Mouse (Mus musculus) forebrain, embryonic 13.5 days (tissue): ENCODE measurements around the gene Pou4f2. TPM values are rescaled to one million over a fixed set of nuclear protein-coding genes. Genes with fewer than 3 reads are reported as not detected.

Experiments used
- ATAC-seq: fragments of 200-750 bp; cut with Nextera tagmentation; 2 replicates; pipeline ENCODE4 v1.8.0; 2017
- H3K27ac ChIP-seq: fragments of 300-500 bp; sonication (generic); 2 replicates; pipeline ENCODE4 v1.5.1; 2015; ENCODE audit warnings: inconsistent platforms, mild to moderate bottlenecking, moderate library complexity
- H3K27me3 ChIP-seq: fragments of 300-500 bp; sonication (generic); 2 replicates; pipeline ENCODE4 v1.6.1; 2015; ENCODE audit warnings: mild to moderate bottlenecking, inconsistent platforms
- H3K36me3 ChIP-seq: fragments of 300-500 bp; sonication (generic); 2 replicates; pipeline ENCODE4 v1.6.1; 2015; ENCODE audit warnings: mild to moderate bottlenecking, inconsistent platforms; ENCODE audit not compliant: poor library complexity, severe bottlenecking
- H3K4me1 ChIP-seq: fragments of 300-500 bp; sonication (generic); 2 replicates; pipeline ENCODE4 v1.6.1; 2015; ENCODE audit warnings: inconsistent platforms
- H3K4me2 ChIP-seq: fragments of 300-500 bp; sonication (generic); 2 replicates; pipeline ENCODE4 v1.6.1; 2015; ENCODE audit warnings: inconsistent platforms, mild to moderate bottlenecking, moderate library complexity
- H3K4me3 ChIP-seq: fragments of 300-500 bp; sonication (generic); 2 replicates; pipeline ENCODE4 v1.5.1; 2015; ENCODE audit warnings: mild to moderate bottlenecking, inconsistent platforms
- H3K9ac ChIP-seq: fragments of 300-500 bp; sonication (generic); 2 replicates; pipeline ENCODE4 v1.6.1; 2015; ENCODE audit warnings: mild to moderate bottlenecking, inconsistent platforms
- H3K9me3 ChIP-seq: fragments of 300-500 bp; sonication (generic); replicated peaks from 2 replicates; pipeline ENCODE4 v1.6.1; 2016; ENCODE audit warnings: inconsistent platforms
- WGBS: fragments of 180-500 bp; shearing (Covaris S2); methylation state at CpG from one replicate; pipeline ENCODE4 v1.1.7; 2015; 5-methylcytosine and 5-hydroxymethylcytosine counted together
- polyA plus RNA-seq: library from polyadenylated mRNA; unstranded; fragments of >200 nt; fragmentation: Nextera tagmentation; extraction: Ambion mirVana; gene quantifications from 2 replicates; pipeline ENCODE4 v1.2.1, GENCODE M21; 2015

Pou4f2 gene
- 0.05 TPM in 1 of 2 replicates, not detected in the other for polyA plus RNA-seq

DNA sequence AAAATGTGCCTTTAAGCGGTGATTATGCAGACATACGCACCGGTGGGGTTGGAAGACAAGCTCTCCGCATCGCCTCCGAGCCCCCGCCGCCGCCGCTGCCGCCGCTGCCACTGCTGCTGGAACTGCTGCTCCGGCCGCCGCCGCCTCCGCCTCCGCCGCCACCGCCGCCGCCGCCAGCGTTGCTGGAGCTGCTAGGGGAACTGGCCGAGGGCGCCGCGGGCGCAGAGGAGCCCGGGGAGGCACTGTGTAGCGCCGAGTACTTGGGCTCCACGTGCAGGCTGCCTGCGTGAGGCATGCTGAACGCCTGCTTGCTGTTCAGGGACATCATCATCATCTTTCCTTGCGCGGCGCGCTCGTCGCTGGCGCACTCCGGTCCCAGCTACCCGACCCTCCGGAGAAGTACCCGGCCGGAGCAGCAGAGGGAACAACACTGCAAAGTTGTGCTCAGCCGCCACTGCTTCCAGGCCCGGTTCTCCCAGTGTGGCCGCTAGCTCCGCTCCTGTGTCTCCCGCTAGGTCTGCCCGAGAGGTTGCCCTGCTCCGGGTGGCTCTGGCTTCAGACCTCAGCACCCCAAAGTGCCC lies at the start of gene Pou4f2:
Pou4f2 (minus strand) TSS at position 575 of the 581 bp plus-strand sequence.
- Histone ChIP-seq H3K27ac (no peak within 1 kb of the TSS), H3K36me3 (no peaks in the 10 kb centered on the region), H3K4me1 (peaks cover 32% of the 10 kb centered on the region), H3K4me3 (peak within 1 kb of the TSS; percentile 41), H3K4me2 (peak within 1 kb of the TSS; percentile 78), H3K27me3 (peaks cover 93% of the 10 kb centered on the region), H3K9ac (peak within 1 kb of the TSS; percentile 43), H3K9me3 (no peaks in the 10 kb centered on the region; the same call in 1 of the 2 replicates)
- ATAC-seq: peak; percentile 79
- under 1% methylated on average over 40 of the region's 54 CpGs for WGBS

DNA sequence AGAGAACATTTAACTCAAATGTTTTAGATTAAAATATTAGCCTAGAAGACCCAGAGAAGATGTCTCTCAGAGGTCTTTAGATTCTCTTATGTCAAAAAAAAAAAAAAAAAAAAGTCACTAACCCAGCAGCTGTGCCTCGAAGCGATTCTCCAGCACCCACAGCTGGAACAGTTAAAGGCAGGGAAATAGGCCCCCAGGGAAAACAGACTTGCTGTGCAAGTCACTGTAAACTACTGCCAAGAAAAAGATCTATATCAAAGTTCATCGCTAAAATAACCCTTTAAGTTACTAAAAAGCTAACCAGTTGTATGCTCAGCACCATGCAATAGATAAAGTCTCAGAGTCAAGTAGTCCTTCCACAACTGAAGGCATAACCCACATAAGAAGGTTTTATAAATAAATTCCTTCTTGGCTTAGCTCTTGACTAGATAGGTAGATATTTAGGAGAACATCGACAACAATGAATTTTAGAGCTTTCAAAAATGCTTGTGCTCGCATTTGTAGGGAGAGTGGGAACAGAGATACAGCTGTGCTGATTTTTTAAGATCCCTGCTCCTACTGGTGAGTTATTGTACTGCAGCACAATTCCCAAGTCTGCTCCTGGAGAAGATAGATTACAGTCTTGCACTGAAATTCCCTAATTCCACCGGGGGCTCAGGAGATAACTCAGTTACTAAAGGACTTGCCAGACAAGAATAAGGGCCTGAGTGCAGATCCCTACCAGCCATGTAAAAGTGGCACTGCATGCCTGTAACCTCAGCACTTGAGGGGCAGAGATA lies 40.8 kb upstream of the Pou4f2 start:
- Histone ChIP-seq H3K9ac (no peak overlapping the region), H3K36me3 (no peaks in the 10 kb centered on the region), H3K27ac (no peak overlapping the region), H3K9me3 (no peaks in the 10 kb centered on the region), H3K4me1 (no peaks in the 10 kb centered on the region), H3K4me2 (no peak overlapping the region), H3K4me3 (no peak overlapping the region), H3K27me3 (no peaks in the 10 kb centered on the region)
- no peak for ATAC-seq
- WGBS: 58% methylated on average over 6 of the region's 6 CpGs

DNA sequence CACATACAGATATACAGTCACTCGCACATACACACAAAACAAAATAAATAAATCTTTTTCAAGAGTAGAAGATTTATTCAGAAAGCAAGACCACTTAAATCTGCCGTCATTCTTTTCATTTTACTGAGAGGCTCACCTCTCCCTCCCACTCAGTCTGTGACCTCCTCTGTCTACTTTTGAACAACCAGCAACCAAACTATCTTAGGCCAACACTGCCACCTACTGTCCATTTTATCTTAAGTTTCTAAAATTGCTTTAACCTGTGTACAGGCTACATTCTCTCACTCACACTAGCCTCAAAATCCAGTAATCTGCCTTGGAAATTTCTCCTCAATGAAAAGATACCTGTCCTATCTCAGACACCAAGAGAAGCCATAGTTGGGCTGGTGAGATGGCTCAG lies 31.4 kb upstream of the Pou4f2 start:
- Histone ChIP-seq H3K4me1 (no peaks in the 10 kb centered on the region), H3K4me2 (no peak overlapping the region), H3K9ac (no peak overlapping the region), H3K27ac (no peak overlapping the region), H3K9me3 (0 out of 2 replicates have a peak, but pooled peaks cover 4% of the 10 kb centered on the region), H3K27me3 (no peaks in the 10 kb centered on the region), H3K4me3 (no peak overlapping the region), H3K36me3 (no peaks in the 10 kb centered on the region)
- 90% methylated on average over 2 of the region's 2 CpGs for WGBS
- no peak for ATAC-seq

DNA sequence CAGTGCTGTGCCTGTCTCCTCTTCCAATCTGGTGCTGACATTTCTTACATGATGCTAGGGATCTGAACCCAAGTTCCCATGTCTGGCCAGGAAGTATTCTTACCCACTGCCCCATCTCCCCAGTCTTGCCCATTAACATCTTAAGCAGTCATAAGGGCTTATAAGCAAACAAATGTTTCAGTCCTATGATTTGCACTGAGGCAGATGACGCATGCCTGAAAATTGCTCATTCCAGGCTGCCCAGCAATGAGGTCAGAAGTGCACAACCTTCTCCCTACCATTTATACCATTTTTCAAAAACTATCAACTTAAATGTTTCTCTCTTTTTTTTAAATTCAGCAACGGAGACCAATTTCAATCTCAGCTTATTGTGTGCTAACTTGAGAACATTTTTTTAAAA lies 27.5 kb upstream of the Pou4f2 start:
- 91% methylated on average over 2 of the region's 2 CpGs for WGBS

DNA sequence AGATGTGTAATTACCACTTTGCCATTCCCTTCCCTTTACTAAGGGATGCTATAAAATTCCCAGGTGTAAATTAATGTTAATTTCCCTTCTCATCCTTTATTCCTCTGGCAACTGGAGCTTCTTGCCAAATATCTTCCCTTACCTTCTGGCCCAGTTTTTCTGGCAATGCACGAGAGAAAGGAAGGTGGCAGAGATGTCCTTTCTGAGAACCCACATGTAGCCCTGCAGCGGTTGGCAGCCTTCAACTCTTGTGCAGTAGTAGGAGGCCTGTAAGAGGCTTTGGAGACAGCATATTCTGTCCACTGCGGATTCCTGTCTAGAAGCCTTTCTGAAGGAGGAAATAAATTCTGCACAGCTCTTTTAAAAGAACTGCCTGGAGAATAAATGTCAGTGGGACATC lies 20.0 kb upstream of the Pou4f2 start:
- Histone ChIP-seq H3K4me2 (no peak overlapping the region), H3K4me1 (no peaks in the 10 kb centered on the region), H3K27ac (no peak overlapping the region), H3K9me3 (no peaks in the 10 kb centered on the region), H3K36me3 (no peaks in the 10 kb centered on the region), H3K27me3 (no peaks in the 10 kb centered on the region), H3K4me3 (no peak overlapping the region), H3K9ac (no peak overlapping the region)
- ATAC-seq: no peak
- WGBS: 80% methylated on average over 3 of the region's 3 CpGs

More for the DNA sequence above, 27.5 kb upstream of the Pou4f2 start:
- no peaks in the 10 kb centered on the region for H3K4me1 ChIP-seq
- H3K4me3 ChIP-seq: no peak overlapping the region
- H3K9me3 ChIP-seq: 0 out of 2 replicates have a peak, but pooled peaks cover 4% of the 10 kb centered on the region
- H3K36me3 ChIP-seq: no peaks in the 10 kb centered on the region
- H3K4me2 ChIP-seq: no peak overlapping the region
- no peaks in the 10 kb centered on the region for H3K27me3 ChIP-seq
- no peak overlapping the region for H3K9ac ChIP-seq
- no peak overlapping the region for H3K27ac ChIP-seq
- ATAC-seq: no peak

DNA sequence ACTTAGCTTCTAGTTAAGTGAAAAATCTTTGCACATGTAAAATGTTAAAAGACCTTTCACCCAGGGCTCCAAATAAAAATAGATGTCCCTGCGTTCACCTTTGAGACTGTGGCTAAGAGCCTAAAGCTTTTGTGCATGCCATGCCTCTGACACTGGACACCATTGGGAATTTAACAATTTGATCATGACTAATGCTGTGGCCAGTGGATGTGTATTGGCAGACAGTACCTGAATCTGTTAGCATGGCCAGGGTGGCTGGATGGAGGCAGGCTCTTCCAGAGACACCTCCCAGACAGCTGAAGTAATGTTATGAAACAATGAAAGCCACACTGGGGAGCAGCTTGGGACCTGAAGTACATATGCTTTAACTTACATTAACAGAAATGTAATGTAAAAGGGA lies 6.3 kb upstream of the Pou4f2 start:
- no peaks in the 10 kb centered on the region for H3K36me3 ChIP-seq
- 80% methylated on average over 1 of the region's 1 CpGs for WGBS
- H3K4me1 ChIP-seq: peaks cover 3% of the 10 kb centered on the region
- H3K27ac ChIP-seq: no peak overlapping the region
- H3K4me3 ChIP-seq: no peak overlapping the region
- H3K9me3 ChIP-seq: no peaks in the 10 kb centered on the region; the same call in 1 of the 2 replicates
- peaks cover 66% of the 10 kb centered on the region for H3K27me3 ChIP-seq
- H3K9ac ChIP-seq: no peak overlapping the region
- ATAC-seq: no peak
- no peak overlapping the region for H3K4me2 ChIP-seq

DNA sequence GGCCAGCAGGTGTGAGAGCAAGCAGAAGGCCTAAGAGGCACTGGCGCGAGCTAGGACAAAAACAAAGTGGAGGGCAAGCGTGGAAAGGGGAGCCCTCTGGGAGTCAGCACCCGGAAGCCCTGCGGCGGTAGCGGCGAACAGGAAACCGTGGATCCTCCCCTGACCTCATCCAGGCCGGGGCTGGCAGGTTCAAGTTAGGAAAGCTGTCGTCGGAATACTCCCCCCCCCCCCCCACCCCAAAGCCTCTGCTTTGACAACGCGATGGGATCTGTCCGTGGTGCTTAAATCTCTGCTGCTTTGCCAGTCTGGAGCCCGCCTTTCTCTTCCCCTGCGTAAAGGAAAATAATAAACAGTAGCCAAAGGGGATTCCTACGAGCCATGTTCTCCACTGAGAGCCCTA lies 1.7 kb upstream of the Pou4f2 start:
- Histone ChIP-seq H3K4me3 (peak overlapping the region; percentile 9), H3K4me2 (peak overlapping the region; percentile 27), H3K36me3 (no peaks in the 10 kb centered on the region), H3K27me3 (peaks cover 95% of the 10 kb centered on the region), H3K27ac (no peak overlapping the region), H3K9me3 (no peaks in the 10 kb centered on the region; the same call in 1 of the 2 replicates), H3K4me1 (peaks cover 32% of the 10 kb centered on the region), H3K9ac (no peak overlapping the region)
- ATAC-seq: no peak
- 0% methylated on average over 18 of the region's 18 CpGs for WGBS

DNA sequence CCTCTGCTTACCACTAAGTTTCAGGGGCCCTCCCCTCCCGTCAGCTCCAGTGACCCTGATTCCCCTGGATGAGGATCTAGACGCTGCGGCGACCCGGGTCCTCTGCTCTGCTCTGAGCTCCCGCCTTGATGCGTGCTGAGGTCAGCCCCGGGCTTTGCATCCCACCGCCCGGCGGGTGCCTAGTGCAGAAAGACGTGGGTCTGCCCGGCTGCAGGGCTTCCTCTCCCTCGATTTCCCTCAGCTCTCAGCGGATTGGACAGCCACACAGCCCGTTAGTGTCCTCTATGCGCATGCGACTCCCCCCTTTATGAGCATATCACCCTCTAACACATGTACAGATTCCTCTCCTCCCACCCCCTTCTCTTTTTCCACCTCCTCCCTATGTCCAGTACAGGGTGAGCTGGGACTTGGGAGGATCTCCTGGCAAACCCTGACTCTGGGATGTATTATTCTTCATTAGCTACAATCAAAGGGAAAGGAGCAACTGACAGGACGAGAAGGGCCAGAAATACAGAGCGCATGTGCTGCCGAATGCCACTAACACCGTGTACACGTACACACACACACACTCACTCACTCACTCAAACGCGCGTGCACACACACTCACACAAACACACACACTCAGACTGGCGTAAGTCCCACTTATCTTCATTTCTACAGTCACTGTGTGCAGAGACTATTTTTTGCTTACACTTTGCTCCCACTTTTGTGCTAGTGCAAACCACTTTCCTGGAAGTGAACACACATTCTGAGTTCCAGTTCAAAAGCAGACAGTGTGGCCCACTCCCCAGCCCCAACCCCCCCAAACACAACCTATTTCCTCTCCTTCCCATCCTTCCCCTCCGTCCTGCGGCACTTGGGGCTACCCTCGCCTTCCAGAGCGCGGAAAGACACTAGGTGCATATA lies 948 bp upstream of the Pou4f2 start:
- peak; percentile 16; the same call in 1 of the 2 replicates for ATAC-seq
- H3K9ac ChIP-seq: no peak overlapping the region
- H3K9me3 ChIP-seq: no peaks in the 10 kb centered on the region; the same call in 1 of the 2 replicates
- WGBS: 1% methylated on average over 32 of the region's 32 CpGs
- no peak overlapping the region for H3K27ac ChIP-seq
- peaks cover 94% of the 10 kb centered on the region for H3K27me3 ChIP-seq
- H3K36me3 ChIP-seq: no peaks in the 10 kb centered on the region
- H3K4me3 ChIP-seq: peak overlapping the region; percentile 41
- H3K4me2 ChIP-seq: peak overlapping the region; percentile 78
- H3K4me1 ChIP-seq: peaks cover 32% of the 10 kb centered on the region

DNA sequence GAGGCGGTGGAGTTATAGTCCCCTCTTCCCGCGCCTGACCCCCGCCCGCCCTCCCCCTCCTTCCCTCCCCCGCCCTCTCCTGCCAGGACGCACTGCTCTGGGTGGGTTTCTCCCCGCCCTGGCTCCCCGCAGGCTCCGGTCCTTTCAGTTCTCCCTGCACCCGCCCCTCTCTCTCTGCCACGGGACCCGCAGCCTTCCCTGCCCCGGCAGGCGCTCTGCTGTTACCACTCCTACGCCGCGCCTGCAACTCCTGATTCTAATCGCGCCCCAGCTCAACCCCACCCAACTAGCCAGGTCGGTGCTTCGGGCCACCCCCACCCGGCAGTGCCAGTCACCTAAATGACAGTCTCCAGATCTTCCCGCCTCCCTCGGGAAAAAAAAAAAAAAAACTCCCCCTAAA lies 216 bp upstream of the Pou4f2 start:
- H3K4me2 ChIP-seq: peak overlapping the region; percentile 78
- peaks cover 32% of the 10 kb centered on the region for H3K4me1 ChIP-seq
- peak overlapping the region; percentile 41 for H3K4me3 ChIP-seq
- 0 out of 2 replicates have a peak overlapping the region, but pooled peaks have one; percentile 43 for H3K9ac ChIP-seq
- peaks cover 94% of the 10 kb centered on the region for H3K27me3 ChIP-seq
- no peaks in the 10 kb centered on the region for H3K36me3 ChIP-seq
- peak; percentile 48; the same call in 1 of the 2 replicates for ATAC-seq
- no peaks in the 10 kb centered on the region; the same call in 1 of the 2 replicates for H3K9me3 ChIP-seq
- H3K27ac ChIP-seq: no peak overlapping the region
- WGBS: 0% methylated on average over 16 of the region's 25 CpGs

DNA sequence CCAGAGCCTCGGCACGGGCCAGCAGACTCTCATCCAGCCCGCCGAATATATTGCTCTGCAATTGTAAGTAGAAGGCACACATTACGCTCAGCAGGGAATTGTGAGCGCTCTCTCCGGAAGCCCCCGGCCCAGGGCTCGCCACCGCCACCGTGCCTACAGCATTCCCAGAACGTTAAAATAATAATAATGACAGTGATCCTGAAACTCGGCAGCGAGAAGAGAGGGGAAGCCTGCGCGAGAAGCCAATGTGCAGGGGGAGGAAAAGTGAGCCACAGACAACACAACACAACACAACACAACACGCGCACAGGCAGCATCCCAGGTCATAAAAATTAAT lies 853 bp downstream of the Pou4f2 start:
- WGBS: under 1% methylated on average over 18 of the region's 18 CpGs
- Histone ChIP-seq H3K36me3 (no peaks in the 10 kb centered on the region), H3K9me3 (no peaks in the 10 kb centered on the region), H3K27me3 (peaks cover 90% of the 10 kb centered on the region), H3K4me3 (peak overlapping the region; percentile 41), H3K27ac (no peak overlapping the region), H3K4me2 (peak overlapping the region; percentile 78), H3K9ac (0 out of 2 replicates have a peak overlapping the region, but pooled peaks have one; percentile 43), H3K4me1 (peaks cover 32% of the 10 kb centered on the region)
- ATAC-seq: no peak

DNA sequence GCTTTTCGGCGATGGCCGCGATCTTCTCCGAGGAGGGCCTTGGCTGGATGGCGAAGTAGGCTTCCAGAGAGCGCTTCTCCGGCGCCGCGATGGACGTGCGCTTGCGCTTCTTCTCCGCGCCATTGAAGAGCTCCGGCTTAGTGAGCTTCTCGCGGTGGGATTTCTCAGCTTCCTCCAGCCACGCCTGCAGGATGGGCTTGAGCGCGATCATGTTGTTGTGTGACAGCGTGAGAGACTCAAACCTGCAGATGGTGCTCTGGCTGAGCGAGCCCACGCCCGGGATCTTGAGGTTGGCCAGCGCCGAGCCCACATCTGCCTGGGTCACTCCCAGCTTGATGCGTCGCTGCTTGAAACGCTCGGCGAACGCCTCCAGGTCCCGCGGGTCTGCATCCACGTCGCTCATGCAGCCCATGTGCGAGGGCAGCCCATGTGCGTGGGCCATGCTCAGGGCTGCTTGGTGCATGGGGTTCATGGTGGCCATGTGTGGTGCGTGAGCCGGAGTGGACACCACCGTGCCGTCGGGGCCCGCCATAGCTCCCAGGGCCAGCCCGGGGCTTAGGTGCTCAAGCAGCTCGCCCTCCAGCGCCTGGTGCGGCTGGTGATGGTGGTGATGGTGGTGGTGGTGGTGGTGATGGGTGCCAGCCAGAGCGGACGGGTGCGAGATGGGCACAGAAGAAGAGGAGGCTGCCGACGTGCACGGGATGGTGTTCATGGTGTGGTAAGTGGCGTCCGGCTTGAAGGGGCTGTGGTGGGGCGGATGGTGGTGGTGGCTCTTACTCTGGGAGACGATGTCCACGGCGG lies 1.4 kb downstream of the Pou4f2 start:
- Histone ChIP-seq H3K4me2 (peak overlapping the region; percentile 78), H3K4me3 (peak overlapping the region; percentile 41), H3K27ac (no peak overlapping the region), H3K9ac (no peak overlapping the region), H3K27me3 (peaks cover 90% of the 10 kb centered on the region), H3K9me3 (no peaks in the 10 kb centered on the region), H3K36me3 (no peaks in the 10 kb centered on the region), H3K4me1 (peaks cover 32% of the 10 kb centered on the region)
- 1% methylated on average over 61 of the region's 62 CpGs for WGBS
- peak; percentile 14; the same call in 1 of the 2 replicates for ATAC-seq
